Comparison of ENCODE assay signal across 10 mouse cellular contexts in the genomic region with DNA sequence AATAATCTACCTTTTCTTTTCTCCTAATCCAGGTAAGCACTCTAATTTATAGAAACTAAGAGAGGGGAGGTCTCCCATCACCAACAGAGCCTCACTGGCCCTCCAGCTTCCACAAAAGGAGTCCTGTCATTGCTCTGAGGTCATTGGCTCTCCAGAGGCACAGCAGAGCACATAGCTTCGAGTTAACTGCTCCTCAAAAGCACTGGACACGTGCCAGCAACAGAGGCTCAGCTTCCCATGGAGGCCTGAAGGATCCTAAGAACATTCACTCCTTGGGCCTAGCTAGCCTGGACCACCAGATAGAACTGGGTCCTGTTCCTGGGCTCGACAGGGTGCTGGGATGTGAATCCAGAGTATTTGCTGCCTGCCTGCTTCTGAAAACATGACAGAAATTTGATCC. TPM values are rescaled to one million over a fixed set of nuclear protein-coding genes. Genes with fewer than 3 reads are reported as not detected.
DNase-seq lines count a peak whose midpoint lies in the region; ATAC-seq and TF ChIP-seq lines count a peak whose summit lies in the region.
"Had no signal": no experiment of that assay in that cellular context is flagged by ENCODE, and none has a peak within 500 bp of the region (broad histone marks: within the 10 kb centered on the region; RNA-seq: fewer than 3 reads in every experiment).

No protein-coding gene starts in this region.

- no peak for TF ChIP-seq EP300 in stomach, postnatal 0 days (optimal IDR thresholded peaks at IDR 0.05)

- no peaks in the 10 kb centered on the region for H3K36me3 ChIP-seq in heart, embryonic 12.5 days
- no peaks in the 10 kb centered on the region for H3K36me3 ChIP-seq in kidney, embryonic 16.5 days (ENCODE audit: insufficient read depth, low read length)
- no peaks in the 10 kb centered on the region for H3K36me3 ChIP-seq in stomach, postnatal 0 days (ENCODE audit: control insufficient read depth, insufficient read depth, low read length)

- H3K27ac ChIP-seq in heart, embryonic 12.5 days (ENCODE audit: poor library complexity, severe bottlenecking), result 0 out of 2 replicates have a peak overlapping the region, but pooled peaks have one; percentile 43
- 0 out of 2 replicates have a peak overlapping the region, but pooled peaks have one; percentile 3 for H3K27ac ChIP-seq in kidney, embryonic 16.5 days (ENCODE audit: low read length)
- peak overlapping the region; percentile 45; the same call in 1 of the 2 replicates for H3K27ac ChIP-seq in stomach, postnatal 0 days (replicated peaks)

- WGBS in heart, embryonic 12.5 days, result 20% methylated on average over 3 of the region's 3 CpGs
- 21% methylated on average over 3 of the region's 3 CpGs for WGBS in kidney, embryonic 16.5 days
- 27% methylated on average over 3 of the region's 3 CpGs for WGBS in stomach, postnatal 0 days

- TF ChIP-seq CTCF in stomach, postnatal 0 days (IDR thresholded peaks at IDR 0.05; ENCODE audit: low read depth), result no peak

- peak; percentile 39; the same call in 1 of the 2 replicates for ATAC-seq in heart, embryonic 12.5 days (ENCODE audit: insufficient number of reproducible peaks, low FRiP score)
- ATAC-seq in kidney, embryonic 16.5 days (ENCODE audit: low FRiP score, low TSS enrichment), result no peak
- ATAC-seq in stomach, postnatal 0 days (ENCODE audit: low FRiP score, low TSS enrichment), result no peak
- ATAC-seq in megakaryocyte progenitor cell, adult 5-6 weeks (replicated peaks; ENCODE audit: poor library complexity), result no peak
- ATAC-seq: Patski had no signal

- H3K27me3 ChIP-seq in heart, embryonic 12.5 days (replicated peaks), result no peaks in the 10 kb centered on the region
- H3K27me3 ChIP-seq in kidney, embryonic 16.5 days (ENCODE audit: insufficient read depth, low read length), result no peaks in the 10 kb centered on the region
- H3K27me3 ChIP-seq in stomach, postnatal 0 days (ENCODE audit: control insufficient read depth, insufficient read depth, low read length), result no peaks in the 10 kb centered on the region
- H3K27me3 ChIP-seq: megakaryocyte, embryonic 14.5 days; Patski had no signal

- peaks cover 66% of the 10 kb centered on the region for H3K4me1 ChIP-seq in heart, embryonic 12.5 days (replicated peaks)
- H3K4me1 ChIP-seq in kidney, embryonic 16.5 days (ENCODE audit: insufficient read depth, low read length), result peaks cover 12% of the 10 kb centered on the region
- peaks cover 4% of the 10 kb centered on the region for H3K4me1 ChIP-seq in stomach, postnatal 0 days (replicated peaks; ENCODE audit: control insufficient read depth, insufficient read depth)

- no peak overlapping the region for H3K4me2 ChIP-seq in heart, embryonic 12.5 days
- H3K4me2 ChIP-seq in kidney, embryonic 16.5 days (replicated peaks; ENCODE audit: low read depth, low read length), result no peak overlapping the region
- H3K4me2 ChIP-seq in stomach, postnatal 0 days (replicated peaks; ENCODE audit: low read depth), result no peak overlapping the region

- H3K9me3 ChIP-seq in heart, embryonic 12.5 days (replicated peaks), result no peaks in the 10 kb centered on the region
- H3K9me3 ChIP-seq in kidney, embryonic 16.5 days (ENCODE audit: low read length), result no peaks in the 10 kb centered on the region
- no peaks in the 10 kb centered on the region for H3K9me3 ChIP-seq in stomach, postnatal 0 days (ENCODE audit: control insufficient read depth, low read length)
- H3K9me3 ChIP-seq: megakaryocyte, embryonic 14.5 days had no signal

- H3K4me3 ChIP-seq in heart, embryonic 12.5 days, result no peak overlapping the region
- no peak overlapping the region for H3K4me3 ChIP-seq in kidney, embryonic 16.5 days (ENCODE audit: low read length)
- no peak overlapping the region for H3K4me3 ChIP-seq in stomach, postnatal 0 days (ENCODE audit: low read depth, low read length)
- H3K4me3 ChIP-seq: megakaryocyte, embryonic 14.5 days had no signal

- DNase-seq in heart, adult 9 months (ENCODE audit: low spot score in 2 of 2), result no peak
- DNase-seq in thymus, postnatal 25 days, result peak; percentile 16
- no peak for DNase-seq in thymus, postnatal 0 days (ENCODE audit: low spot score)
- no peak for DNase-seq in stomach, postnatal 0 days (ENCODE audit: low spot score)
- DNase-seq in thymus, adult 18-20 months, result no peak

- H3K9ac ChIP-seq in heart, embryonic 12.5 days, result no peak overlapping the region
- no peak overlapping the region for H3K9ac ChIP-seq in kidney, embryonic 16.5 days (replicated peaks; ENCODE audit: low read length)
- H3K9ac ChIP-seq in stomach, postnatal 0 days (ENCODE audit: low read length), result no peak overlapping the region

RNA-seq across cellular contexts. Expression of a gene that starts 21.8 kb away (rescaled TPM):
- polyA plus RNA-seq in heart, embryonic 12.5 days (2016; fragmentation: Nextera tagmentation; extraction: Ambion mirVana), result 4.9 and 5.7 TPM in 2 replicates
- polyA plus RNA-seq in thymus, postnatal 0 days (2015; fragmentation: Nextera tagmentation; extraction: Ambion mirVana), result 11.9 and 13.0 TPM in 2 replicates
- polyA plus RNA-seq in kidney, embryonic 16.5 days (2015; fragmentation: Nextera tagmentation; extraction: Ambion mirVana), result 7.0 and 7.9 TPM in 2 replicates
- 2.7 and 2.9 TPM in 2 replicates for polyA plus RNA-seq in stomach, postnatal 0 days (2015; fragmentation: Nextera tagmentation; extraction: Ambion mirVana)
- total RNA-seq in megakaryocyte progenitor cell, adult 5-6 weeks (2015), result 21.6 and 22.1 TPM in 2 replicates
- total RNA-seq in megakaryocyte progenitor cell, adult 5-6 weeks (2017), result 7.5 and 9.1 TPM in 2 replicates
